Mouse (Mus musculus): ENCODE measurements around the gene Gm10277. TPM values are rescaled to one million over a fixed set of nuclear protein-coding genes. Genes with fewer than 3 reads are reported as not detected.

Gene Gm10277
- polyA plus RNA-seq, 1 experiment = not detected

DNA sequence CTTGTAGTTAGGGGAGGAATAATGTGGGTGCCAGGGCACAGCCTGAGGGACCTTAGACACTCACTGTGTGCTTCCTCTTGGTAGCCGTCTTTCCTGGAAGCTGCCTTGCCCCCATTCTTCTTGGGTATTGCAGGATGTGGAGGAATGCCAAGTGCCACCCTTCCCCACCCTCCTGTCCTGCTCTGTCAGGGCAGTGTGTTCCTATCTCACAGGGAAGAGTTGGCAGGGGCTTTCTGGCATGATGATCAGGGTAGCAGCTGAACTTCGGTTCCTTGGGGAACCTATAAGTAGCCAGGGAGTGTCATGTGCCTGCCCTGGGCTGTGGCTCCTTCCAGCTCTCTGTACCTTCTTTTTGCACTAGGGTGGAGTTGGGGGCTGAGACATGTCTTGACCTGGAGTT lies 26.4 kb upstream of the Gm10277 start:
- no peaks in the 10 kb centered on the region for H3K4me1 ChIP-seq (ENCODE audit: control insufficient read depth, insufficient read depth, low read length)
- no peak overlapping the region for H3K27ac ChIP-seq (ENCODE audit: control insufficient read depth, insufficient read depth, low read depth, low read length)
- no peak for TF ChIP-seq POLR2A (IDR thresholded peaks at IDR 0.05; ENCODE audit: control insufficient read depth, low read depth, low read length)
- TF ChIP-seq CTCF (IDR thresholded peaks at IDR 0.05; ENCODE audit: control insufficient read depth, insufficient read depth, insufficient replicate concordance, low read depth, low read length) = no peak
- no peaks in the 10 kb centered on the region for H3K27me3 ChIP-seq (ENCODE audit: control insufficient read depth, insufficient read depth, low read length)
- H3K4me3 ChIP-seq (ENCODE audit: control insufficient read depth, low read depth, low read length) = no peak overlapping the region
- H3K36me3 ChIP-seq (ENCODE audit: control insufficient read depth, insufficient read depth, low read length) = no peaks in the 10 kb centered on the region

GRCm38 (mm10) chr11:77810018-77810417 lies 22.5 kb upstream of the Gm10277 start:
- Histone ChIP-seq H3K4me1 (ENCODE audit: control insufficient read depth, insufficient read depth, low read length) (no peaks in the 10 kb centered on the region), H3K27me3 (ENCODE audit: control insufficient read depth, insufficient read depth, low read length) (no peaks in the 10 kb centered on the region), H3K4me3 (ENCODE audit: control insufficient read depth, low read depth, low read length) (no peak overlapping the region), H3K36me3 (ENCODE audit: control insufficient read depth, insufficient read depth, low read length) (no peaks in the 10 kb centered on the region), H3K27ac (ENCODE audit: control insufficient read depth, insufficient read depth, low read depth, low read length) (no peak overlapping the region)
- TF ChIP-seq CTCF (IDR thresholded peaks at IDR 0.05; ENCODE audit: control insufficient read depth, insufficient read depth, insufficient replicate concordance, low read depth, low read length) (no peak), POLR2A (IDR thresholded peaks at IDR 0.05; ENCODE audit: control insufficient read depth, low read depth, low read length) (no peak)

GRCm38 (mm10) chr11:77809215-77809614 lies 21.7 kb upstream of the Gm10277 start:
- H3K27me3 ChIP-seq (ENCODE audit: control insufficient read depth, insufficient read depth, low read length) = no peaks in the 10 kb centered on the region
- no peaks in the 10 kb centered on the region for H3K36me3 ChIP-seq (ENCODE audit: control insufficient read depth, insufficient read depth, low read length)
- TF ChIP-seq CTCF (IDR thresholded peaks at IDR 0.05; ENCODE audit: control insufficient read depth, insufficient read depth, insufficient replicate concordance, low read depth, low read length) (no peak), POLR2A (IDR thresholded peaks at IDR 0.05; ENCODE audit: control insufficient read depth, low read depth, low read length) (no peak)
- H3K4me3 ChIP-seq (ENCODE audit: control insufficient read depth, low read depth, low read length) = no peak overlapping the region
- no peaks in the 10 kb centered on the region for H3K4me1 ChIP-seq (ENCODE audit: control insufficient read depth, insufficient read depth, low read length)
- H3K27ac ChIP-seq (ENCODE audit: control insufficient read depth, insufficient read depth, low read depth, low read length) = no peak overlapping the region

DNA sequence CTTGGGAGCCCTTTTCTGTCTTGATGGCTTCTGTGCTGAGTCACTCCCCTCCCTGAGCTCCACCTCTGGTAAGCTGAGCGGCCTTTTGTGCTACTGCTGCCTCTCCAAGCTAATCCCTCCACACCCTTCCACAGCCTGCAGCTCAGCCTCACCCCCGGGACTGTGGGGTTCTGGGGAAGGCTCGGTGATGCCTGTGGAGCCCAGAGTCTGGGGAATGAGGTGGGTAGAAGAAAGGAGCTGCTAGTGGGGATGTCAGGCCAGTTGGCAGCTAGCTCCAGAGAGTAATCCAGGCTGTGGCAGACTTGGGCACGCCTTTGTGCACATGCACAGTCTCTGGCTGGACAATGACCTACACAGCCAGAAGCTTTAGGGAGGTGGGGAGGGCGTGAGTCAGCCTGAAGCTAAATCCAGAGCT lies 20.5 kb upstream of the Gm10277 start:
- Histone ChIP-seq H3K27ac (ENCODE audit: control insufficient read depth, insufficient read depth, low read depth, low read length) (no peak overlapping the region), H3K36me3 (ENCODE audit: control insufficient read depth, insufficient read depth, low read length) (no peaks in the 10 kb centered on the region), H3K27me3 (ENCODE audit: control insufficient read depth, insufficient read depth, low read length) (no peaks in the 10 kb centered on the region), H3K4me1 (ENCODE audit: control insufficient read depth, insufficient read depth, low read length) (no peaks in the 10 kb centered on the region), H3K4me3 (ENCODE audit: control insufficient read depth, low read depth, low read length) (no peak overlapping the region)
- TF ChIP-seq POLR2A (IDR thresholded peaks at IDR 0.05; ENCODE audit: control insufficient read depth, low read depth, low read length) = no peak
- TF ChIP-seq CTCF (IDR thresholded peaks at IDR 0.05; ENCODE audit: control insufficient read depth, insufficient read depth, insufficient replicate concordance, low read depth, low read length) = no peak

GRCm38 (mm10) chr11:77806855-77807254 lies 19.3 kb upstream of the Gm10277 start:
- no peak for TF ChIP-seq POLR2A (IDR thresholded peaks at IDR 0.05; ENCODE audit: control insufficient read depth, low read depth, low read length)
- no peak for TF ChIP-seq CTCF (IDR thresholded peaks at IDR 0.05; ENCODE audit: control insufficient read depth, insufficient read depth, insufficient replicate concordance, low read depth, low read length)
- H3K36me3 ChIP-seq (ENCODE audit: control insufficient read depth, insufficient read depth, low read length) = no peaks in the 10 kb centered on the region
- H3K27ac ChIP-seq (ENCODE audit: control insufficient read depth, insufficient read depth, low read depth, low read length) = no peak overlapping the region
- no peak overlapping the region for H3K4me3 ChIP-seq (ENCODE audit: control insufficient read depth, low read depth, low read length)
- H3K27me3 ChIP-seq (ENCODE audit: control insufficient read depth, insufficient read depth, low read length) = no peaks in the 10 kb centered on the region
- no peaks in the 10 kb centered on the region for H3K4me1 ChIP-seq (ENCODE audit: control insufficient read depth, insufficient read depth, low read length)

GRCm38 (mm10) chr11:77806218-77806617 lies 18.7 kb upstream of the Gm10277 start:
- Histone ChIP-seq H3K27me3 (ENCODE audit: control insufficient read depth, insufficient read depth, low read length) (no peaks in the 10 kb centered on the region), H3K27ac (ENCODE audit: control insufficient read depth, insufficient read depth, low read depth, low read length) (no peak overlapping the region), H3K4me3 (ENCODE audit: control insufficient read depth, low read depth, low read length) (no peak overlapping the region), H3K4me1 (ENCODE audit: control insufficient read depth, insufficient read depth, low read length) (peaks cover 3% of the 10 kb centered on the region; the same call in 1 of the 2 replicates), H3K36me3 (ENCODE audit: control insufficient read depth, insufficient read depth, low read length) (no peaks in the 10 kb centered on the region)
- TF ChIP-seq POLR2A (IDR thresholded peaks at IDR 0.05; ENCODE audit: control insufficient read depth, low read depth, low read length) (no peak), CTCF (IDR thresholded peaks at IDR 0.05; ENCODE audit: control insufficient read depth, insufficient read depth, insufficient replicate concordance, low read depth, low read length) (no peak)

DNA sequence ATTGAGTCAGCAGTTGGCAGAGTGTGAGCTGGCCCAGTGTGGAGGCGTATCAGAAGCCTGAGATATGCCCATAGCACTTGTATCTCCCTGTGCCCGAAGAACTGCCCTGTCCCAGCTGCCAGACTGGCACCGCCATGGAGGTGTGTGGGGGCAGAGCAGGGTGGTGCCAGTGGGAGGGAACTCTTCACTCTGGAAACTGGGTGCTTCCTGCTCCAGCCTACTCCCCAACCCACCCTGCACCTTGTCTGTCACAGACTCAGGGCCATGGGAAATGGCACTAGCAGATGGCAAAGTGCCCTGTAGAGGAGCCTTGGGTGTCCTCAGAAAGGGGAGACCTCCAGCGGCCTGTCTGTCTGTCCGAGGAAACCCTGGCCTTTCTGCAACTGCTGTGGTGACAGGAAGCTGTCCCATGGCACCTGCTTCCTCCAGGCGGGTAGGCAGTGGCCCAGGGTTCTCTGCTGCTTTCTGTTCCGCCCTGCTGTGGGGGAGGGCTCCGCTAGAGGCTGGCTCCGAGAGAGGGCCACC lies 14.9 kb upstream of the Gm10277 start:
- 0 out of 2 replicates have a peak, but pooled peaks have one; percentile 30 for TF ChIP-seq POLR2A (IDR thresholded peaks at IDR 0.05; ENCODE audit: control insufficient read depth, low read depth, low read length)
- TF ChIP-seq CTCF (IDR thresholded peaks at IDR 0.05; ENCODE audit: control insufficient read depth, insufficient read depth, insufficient replicate concordance, low read depth, low read length) = no peak
- Histone ChIP-seq H3K4me1 (ENCODE audit: control insufficient read depth, insufficient read depth, low read length) (peaks cover 5% of the 10 kb centered on the region; the same call in 1 of the 2 replicates), H3K4me3 (ENCODE audit: control insufficient read depth, low read depth, low read length) (no peak overlapping the region), H3K27me3 (ENCODE audit: control insufficient read depth, insufficient read depth, low read length) (no peaks in the 10 kb centered on the region), H3K27ac (ENCODE audit: control insufficient read depth, insufficient read depth, low read depth, low read length) (peak overlapping the region; percentile 8; the same call in 1 of the 2 replicates), H3K36me3 (ENCODE audit: control insufficient read depth, insufficient read depth, low read length) (no peaks in the 10 kb centered on the region)

All from testis, adult 2 months (tissue).